Mouse (Mus musculus): ENCODE data around the gene Cltb.
"Not testable (repeated sequence)": the region's sequence is repeated elsewhere in the genome, so short reads cannot be mapped to it uniquely, and the experiment has no call there.

Cltb gene

GRCm38 (mm10) chr13:54610972-54611754 is at the start of gene Cltb:
Gene Cltb (minus strand): TSS chr13:54611344.
- DNase-seq = peak; percentile 93 to 96

DNA sequence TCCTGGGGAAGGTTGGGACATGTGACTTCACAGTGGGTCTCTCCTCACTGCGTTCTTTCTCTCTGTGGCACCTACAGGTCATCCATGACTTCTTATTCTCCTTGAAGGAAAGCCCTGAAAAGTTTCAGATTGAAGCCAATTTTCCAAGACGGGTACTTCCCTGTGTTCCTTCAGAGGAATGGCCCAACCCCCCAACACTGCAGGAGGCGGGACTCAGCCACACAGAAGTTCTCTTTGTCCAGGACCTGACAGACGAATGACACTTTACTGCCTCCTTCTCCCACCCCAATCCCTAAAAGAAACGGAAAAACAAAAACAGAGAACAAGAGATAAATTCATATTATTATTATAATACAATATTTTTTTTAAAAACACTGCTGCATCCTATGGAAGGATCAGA is 49.7 kb upstream of the Cltb start:
- no peak for DNase-seq

GRCm38 (mm10) chr13:54650461-54650860 is 39.3 kb upstream of the Cltb start:
- DNase-seq = no peak

DNA sequence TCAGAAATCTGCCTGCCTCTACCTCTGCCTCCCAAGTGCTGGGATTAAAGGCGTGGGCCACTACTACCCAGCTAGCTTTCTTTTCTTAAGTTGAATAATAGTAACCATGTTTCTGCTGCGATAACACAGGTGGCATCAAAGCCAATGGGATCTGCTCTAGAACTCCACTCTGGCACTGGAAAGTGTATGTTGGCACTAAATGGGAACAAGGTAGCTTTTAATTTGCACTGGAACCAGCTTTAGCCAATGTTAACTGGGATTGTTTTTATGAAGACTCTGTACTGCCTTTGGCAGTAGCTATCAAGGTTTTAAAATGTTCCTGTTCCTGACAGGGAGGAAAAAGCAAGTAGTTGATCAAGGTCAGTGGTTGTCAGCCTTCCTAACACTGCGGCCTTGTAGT is 23.9 kb upstream of the Cltb start:
- no peak for DNase-seq

- no peak for DNase-seq
Observed at GRCm38 (mm10) chr13:54632731-54633277, 21.7 kb upstream of the Cltb start.

DNA sequence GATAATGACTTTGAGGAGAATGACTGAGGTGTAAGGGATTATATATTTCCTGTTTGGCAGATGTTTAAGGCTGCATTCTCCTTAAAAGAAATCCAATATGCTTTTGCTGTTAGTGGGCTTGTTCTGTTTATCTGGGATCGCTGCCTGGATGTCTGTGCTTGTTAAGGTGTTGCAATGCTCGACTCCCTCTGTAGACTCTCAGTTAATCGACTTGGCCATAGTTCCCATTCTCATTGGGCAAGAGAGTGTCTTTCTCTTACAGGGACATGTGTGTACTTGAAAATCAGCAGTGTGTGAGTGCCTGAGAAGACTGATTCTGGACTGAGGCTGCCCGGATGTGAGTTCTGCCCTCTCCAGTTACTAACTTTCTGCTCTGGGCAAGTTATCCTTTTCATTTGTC is 18.0 kb upstream of the Cltb start:
- DNase-seq = no peak

DNA sequence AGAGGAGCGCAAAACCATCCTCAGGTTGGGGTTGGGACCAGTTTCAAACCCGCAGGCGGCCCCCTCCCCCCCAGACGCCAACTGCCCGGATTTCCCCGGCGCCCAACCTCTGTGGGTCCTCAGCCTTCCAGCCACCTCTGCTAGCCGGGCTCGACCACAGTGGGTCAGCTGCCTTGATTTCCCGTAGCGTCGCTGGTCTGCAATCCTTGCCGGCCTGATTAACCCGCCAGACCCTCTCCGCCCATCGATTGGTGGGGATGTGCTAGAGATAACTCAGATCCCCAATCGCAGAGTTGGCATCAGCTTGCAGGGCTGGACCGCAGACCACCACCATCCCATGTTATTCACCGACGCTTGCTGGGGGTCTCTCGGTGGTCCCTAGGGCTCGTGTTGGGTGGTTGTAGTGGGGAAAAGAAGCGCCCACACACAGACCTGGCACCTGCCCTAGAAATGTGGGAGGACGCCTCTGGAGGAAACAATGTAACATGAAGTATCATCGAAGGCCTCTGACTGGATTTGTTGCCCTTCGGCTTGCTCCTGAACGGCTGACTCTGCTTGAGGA is 10.9 kb upstream of the Cltb start:
- no peak for DNase-seq

- peak; percentile 99 to 100 for DNase-seq
Observed at GRCm38 (mm10) chr13:54621155-54621932, 10.2 kb upstream of the Cltb start, which contains the start of gene Faf2. Gene Faf2 (plus strand): TSS chr13:54621784.

DNA sequence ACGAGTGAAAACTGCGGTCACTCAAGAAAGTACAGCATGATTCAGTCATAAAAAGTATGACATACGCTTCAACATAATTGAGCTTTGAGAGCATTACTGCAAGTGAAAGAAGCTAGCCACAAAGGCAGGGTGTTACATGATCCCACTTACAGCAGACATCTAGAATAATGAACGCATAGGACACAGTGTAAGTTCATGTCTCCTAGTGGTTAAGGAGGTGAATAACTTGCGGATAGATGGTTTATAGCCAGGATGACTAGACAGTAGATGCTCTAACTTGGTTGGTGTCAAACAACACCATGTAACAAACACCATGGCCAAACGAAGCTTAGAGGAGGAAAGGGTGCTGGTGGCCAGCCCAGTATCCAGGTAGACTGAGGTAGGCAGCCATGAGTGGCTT is 5.9 kb upstream of the Cltb start:
- DNase-seq = no peak

DNA sequence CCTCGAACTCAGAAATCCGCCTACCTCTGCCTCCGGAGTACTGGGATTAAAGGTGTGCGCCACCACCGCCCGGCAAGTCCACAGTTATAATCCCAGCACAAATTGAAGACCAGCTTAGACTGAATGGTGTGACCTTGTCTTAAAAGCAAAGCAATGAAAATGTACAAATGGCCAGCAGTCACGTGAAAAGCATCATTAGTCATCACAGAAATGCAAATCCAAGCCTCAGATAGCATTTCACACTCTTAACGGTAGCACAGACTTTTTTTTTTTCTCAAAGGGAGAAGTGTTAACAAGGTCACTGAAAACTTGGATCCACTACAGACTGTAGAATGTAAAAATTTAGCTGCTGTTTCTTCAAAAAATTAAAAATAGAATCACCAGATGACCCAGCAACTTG is 5.2 kb upstream of the Cltb start:
- DNase-seq = no peak

DNA sequence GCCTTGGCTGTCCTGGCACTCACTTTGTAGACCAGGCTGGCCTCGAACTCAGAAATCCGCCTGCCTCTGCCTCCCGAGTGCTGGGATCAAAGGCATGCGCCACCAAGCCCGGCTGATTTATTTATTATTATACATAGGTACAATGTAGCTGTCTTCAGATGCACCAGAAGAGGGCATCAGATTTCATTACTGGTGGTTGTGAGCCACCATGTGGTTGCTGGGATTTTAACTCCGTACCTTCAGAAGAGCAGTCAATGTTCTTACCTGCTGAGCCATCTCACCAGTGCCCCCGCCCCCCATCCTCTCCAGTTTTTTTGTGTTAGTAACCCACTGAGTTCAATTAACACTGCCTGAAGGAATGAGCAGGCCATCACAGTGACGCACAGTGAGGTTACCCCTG is 2.0 kb upstream of the Cltb start:
- not testable (repeated sequence) for DNase-seq

- DNase-seq = peak in 1 of 2 experiments; percentile 46
Observed at GRCm38 (mm10) chr13:54610613-54610971, 552 bp downstream of the Cltb start.

DNA sequence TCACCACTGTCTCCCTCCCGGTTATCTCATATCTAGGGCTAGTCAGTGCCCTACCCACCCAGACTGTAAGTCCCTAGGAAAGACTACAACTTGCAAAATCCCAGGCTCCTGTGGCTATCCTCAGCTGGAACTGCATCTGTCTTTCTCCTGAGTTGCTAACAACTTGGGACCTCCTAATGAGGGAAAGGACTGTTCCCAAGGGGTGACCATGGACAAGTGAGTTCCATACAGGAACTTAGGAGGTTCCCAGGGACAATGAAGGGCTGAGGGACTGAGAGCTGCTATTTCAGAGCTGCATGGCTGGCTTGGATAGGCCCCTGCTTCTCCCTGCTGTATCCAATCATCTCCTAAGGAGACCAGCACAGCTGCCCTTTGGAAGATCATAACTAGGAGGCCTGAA is 1.8 kb downstream of the Cltb start:
- no peak for DNase-seq

GRCm38 (mm10) chr13:54608666-54609065 is 2.5 kb downstream of the Cltb start:
- DNase-seq = peak; percentile 57 to 62

- DNase-seq = no peak
Observed at GRCm38 (mm10) chr13:54608002-54608401, 3.1 kb downstream of the Cltb start.

DNA sequence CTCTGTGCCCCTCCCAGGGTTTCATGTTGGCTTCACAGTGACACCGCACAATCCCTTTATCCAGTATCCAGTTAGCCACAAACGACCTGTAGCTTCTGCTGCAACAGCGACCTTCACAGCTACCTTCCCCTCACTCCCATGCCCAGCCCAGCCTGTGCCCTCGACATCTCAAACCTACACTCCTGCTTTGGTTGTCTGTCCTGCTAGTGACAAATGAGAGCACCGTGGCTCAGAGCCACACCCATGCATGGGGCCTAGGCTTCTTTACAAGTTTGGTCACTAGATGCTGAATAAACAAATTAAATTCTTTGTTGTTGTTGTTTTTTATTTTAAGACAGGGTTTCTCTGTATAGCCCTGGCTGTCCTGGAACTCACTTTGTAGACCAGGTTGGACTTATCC is 3.9 kb downstream of the Cltb start:
- no peak for DNase-seq

DNA sequence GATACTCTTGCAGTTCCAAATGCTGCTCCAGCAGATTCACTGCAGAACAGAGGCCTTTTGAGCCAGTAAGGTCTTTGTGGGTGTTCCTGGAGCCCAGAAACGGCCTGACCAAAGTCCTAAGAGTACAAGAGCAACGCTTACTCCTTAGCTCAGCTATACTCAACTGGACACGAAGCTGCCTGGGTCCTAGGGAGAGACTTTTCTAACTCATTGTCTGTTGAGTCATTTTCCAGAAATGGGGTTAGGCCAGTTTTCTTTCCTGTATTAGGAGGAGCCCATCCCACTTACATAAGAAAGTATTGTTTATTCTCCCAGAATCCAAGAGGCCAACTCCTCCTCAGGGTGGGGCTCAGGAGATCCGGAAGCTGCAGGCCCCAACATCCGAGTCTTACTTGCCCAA is 5.7 kb downstream of the Cltb start:
- no peak for DNase-seq

- DNase-seq = no peak
Observed at GRCm38 (mm10) chr13:54604221-54604620, 6.9 kb downstream of the Cltb start.

DNA sequence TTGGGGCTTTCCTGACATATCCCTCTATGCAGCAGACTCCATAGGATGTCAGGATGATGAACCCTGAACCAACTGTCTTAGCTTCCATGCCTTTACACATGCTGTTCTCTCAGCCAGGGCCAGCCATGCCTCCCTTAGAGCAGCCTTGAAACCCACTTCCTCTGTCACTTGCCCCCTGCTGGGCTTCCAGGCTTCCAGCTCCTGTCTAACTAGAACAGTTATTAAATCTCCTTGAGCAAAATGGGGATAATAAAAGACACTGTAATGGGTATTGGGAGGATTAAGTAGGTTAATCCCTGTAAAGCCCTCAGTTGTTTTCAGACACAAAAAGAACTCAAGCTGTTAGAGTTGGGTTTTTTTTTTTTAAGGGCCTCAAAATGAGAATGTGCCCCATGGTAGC is 7.6 kb downstream of the Cltb start:
- no peak for DNase-seq

DNA sequence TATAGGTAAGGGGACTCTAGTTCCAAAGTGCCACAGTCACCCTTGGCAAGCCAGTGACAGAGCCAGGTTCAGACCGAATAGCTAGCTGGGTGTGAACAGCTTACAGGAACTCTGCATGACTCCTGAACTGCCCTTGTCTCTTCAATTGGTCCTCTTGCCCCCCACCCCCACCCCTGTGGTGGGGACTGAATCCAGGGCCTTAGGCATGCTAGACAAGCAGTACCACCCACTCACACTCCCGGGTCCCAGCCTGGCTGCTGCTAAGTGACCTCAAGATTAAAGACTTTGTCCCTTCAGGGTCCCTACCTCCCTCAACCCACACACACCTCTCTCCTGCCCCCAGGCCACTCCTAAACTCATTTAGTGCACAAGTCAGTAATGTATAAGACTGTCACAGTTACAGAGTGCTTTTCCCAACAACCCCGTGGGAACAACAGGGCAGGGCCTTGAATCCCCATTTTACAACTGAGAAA is 8.5 kb downstream of the Cltb start:
- DNase-seq = no peak

DNA sequence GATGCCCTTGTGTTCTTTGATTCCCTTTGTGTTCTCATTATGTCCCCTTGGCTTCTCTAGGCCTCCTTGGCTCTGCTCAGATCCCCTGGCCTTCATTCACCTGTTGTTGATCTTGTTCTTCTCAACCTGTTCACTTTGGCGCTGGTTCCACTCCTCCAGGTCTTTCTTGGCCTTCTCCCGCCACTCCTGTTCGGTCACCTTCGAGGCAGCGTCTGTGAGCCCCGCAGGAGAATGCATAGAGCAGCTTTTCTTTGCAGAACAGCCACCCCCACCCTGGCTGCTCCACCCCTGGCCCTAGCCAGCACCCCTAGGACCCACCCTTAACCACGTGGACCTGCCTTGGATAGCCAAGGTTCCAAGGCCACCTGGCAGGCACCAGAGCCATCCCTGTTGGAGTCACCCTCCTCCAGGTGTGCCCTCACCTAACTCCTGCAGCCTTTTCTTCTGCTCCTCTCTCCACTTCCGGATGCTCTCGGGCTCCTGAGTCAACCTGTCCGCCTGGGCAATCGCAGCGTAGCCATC is 12.5 kb downstream of the Cltb start:
- peak; percentile 33 to 46 for DNase-seq

- DNase-seq = no peak
Observed at GRCm38 (mm10) chr13:54596870-54597269, 14.3 kb downstream of the Cltb start.

DNA sequence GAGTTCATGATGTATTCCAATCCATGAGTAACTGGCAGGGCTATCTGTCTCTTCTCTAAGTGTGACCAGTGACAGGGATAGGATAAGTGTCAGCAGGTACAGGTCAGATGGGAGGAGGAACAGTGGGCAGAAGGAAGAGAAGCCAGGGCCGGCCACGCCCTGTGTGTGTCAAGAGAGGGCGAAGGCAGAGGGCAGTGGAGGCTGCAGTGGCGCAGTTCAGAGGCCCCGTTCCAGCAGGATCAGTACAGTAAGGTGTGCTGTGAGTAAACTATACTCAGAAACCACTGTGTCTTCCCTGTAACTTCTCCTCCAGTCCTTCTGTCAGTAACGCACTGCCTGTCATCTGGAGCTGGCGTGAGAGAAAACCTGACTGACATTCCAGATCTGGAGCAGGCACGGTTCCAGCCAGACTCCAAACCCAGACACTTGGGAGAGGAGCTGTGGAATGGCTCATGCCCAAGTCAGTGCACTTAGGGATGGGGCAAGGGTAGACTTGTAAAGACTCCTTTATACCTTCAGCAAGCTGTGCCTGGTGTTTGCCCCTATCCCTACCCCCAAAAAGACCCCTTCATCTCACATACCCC is 14.9 kb downstream of the Cltb start:
- DNase-seq = no peak

All from cerebellum, postnatal 36 days (tissue).